Mouse (Mus musculus) urinary bladder, postnatal 14 days (tissue): ENCODE results near the gene Gapdh.

ENCODE experiments used
- DNase-seq: peaks from one replicate; pipeline ENCODE4 v3.0.0; 2021; ENCODE audit warnings: low spot score

Gene Gapdh

DNA sequence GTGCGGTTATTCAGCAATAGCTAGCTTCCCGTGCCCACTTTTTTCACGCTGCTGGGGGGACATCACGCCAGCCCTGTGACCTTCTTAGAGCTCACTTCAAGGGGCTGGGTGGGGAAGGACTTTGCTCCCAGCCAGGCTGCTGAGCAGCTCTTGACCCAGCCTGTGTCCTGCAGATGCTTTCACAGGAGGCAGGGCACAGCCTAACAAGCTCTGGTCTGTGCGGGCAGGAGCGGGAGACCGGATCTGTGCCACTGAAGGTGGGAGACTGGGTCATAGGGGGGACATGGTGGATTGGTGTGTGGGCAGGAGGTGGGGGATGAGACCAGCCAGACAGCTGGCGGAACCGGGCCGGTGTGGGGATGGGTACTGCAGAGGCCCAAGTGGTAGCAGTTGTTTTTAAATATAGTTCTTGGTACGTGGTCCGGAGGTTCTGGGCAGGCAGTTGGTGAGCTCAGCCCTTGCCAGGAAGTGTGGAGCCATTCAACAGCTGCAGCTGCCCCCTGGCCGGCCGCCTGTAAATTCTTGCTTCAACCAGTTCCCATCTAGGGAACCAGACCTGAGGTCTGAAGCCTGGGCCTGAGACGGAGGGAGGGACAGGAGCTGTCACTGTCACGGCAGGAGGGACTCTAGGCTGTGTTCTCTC, 17.2 kb downstream of the Gapdh start:
- peak; percentile 30 for DNase-seq

DNA sequence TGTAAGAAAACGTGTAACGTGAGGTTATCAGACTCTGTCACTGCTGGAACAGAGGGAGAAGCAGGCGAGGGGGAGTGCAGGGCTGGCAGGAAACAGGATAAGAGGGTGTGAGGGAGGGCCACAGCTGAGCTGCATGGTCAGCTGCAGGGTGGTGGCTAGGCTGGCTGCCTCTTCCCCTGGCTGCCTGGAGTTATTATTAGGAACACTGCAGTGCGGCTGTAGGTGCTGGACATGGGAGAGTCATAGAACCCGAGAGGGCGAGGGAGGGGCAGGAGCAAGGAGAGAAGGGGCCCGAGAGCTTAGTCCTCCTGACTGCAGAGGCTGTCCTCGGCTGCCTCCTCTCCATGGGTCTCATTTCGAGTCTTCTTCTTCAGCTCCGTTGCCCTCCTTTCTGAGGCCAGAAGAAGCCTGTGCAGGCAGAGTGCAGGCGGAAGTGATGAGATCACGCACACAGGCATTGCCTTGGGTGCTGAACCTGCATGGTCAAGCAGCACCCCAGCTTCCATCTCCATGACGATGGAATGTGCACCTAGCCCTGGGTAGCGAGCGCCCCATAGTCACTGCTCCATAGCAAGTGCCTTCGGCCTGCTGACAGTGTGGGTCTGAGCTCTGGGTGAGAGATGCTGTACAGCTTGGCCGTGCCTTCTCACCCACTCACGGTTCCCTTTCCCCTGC, 17.9 kb downstream of the Gapdh start:
- DNase-seq = peak; percentile 20

DNA sequence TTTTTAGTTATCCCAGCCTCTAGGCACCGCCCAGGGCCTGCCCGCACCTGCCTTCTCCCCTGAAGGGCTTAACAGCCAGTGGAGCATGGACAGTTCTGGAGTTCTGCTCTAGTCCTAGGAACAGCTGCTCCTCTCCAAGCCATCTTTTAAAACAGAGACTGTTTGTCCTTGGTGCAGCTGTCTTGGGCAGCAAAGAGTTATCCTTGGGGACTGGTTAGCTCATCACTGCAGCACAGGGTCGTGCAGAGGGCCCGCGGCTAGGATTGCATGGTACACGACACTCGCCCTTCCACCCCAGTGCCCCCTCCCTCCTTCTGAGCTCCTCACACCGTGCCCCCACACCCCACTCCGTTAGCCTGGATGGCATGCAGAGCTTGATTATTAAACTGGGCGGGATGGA, 18.9 kb downstream of the Gapdh start:
- DNase-seq = no peak

DNA sequence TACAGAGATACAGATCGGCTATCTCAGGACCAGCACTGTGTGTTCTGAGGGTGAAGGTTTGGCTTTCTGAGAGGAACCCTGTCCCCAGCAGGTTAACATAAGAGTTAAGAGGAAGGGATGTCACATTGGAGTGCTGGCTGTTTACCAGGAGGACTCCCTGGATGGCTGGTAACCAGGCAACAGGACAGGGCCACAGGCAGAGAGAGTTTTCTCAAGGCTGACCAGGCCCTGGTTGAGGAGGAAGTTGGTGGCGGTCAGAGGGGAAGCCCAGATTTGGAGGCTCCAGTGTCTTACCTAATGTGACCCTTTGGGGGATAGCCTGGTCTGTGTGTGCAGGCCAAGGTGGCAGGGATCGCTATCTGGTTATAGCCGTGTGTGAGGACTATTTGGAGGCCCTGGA, 19.5 kb downstream of the Gapdh start:
- DNase-seq = peak; percentile 33

DNA sequence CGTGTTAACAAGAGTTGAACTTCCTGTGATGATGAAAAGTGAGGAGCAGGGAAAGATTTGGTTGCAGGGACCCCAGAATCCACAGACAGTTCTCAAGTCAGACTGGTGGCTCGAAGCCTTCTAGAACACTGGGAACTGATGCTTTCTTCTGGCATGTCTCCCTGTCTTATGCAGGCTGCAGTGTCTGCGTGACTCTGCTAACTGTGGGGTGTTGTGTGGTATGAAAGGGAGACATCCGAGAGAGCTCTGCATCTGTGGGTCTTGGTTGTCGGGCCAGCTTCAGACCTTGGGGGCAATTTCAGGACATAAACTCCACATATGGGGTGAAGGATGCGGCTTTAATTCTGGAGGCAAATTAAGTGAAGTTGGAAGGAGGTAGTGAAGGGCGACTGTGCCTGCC, 20.1 kb downstream of the Gapdh start:
- no peak for DNase-seq

DNA sequence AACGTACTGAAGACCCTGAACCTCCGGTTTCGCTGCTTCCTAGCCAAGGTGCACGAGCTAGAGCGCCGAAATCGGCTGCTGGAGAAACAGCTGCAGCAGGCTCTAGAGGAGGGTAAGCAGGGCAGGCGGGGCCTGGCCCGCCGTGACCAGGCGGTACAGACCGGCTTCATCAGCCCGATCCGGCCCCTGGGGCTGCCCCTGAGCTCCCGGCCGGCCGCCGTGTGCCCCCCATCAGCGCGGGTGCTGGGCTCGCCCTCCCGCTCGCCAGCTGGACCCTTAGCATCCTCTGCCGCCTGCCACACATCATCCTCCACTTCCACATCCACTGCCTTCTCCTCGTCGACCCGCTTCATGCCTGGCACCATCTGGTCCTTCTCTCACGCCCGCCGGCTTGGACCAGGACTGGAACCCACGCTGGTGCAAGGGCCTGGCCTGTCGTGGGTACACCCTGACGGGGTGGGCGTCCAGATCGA, 20.8 kb downstream of the Gapdh start:
- DNase-seq = no peak

DNA sequence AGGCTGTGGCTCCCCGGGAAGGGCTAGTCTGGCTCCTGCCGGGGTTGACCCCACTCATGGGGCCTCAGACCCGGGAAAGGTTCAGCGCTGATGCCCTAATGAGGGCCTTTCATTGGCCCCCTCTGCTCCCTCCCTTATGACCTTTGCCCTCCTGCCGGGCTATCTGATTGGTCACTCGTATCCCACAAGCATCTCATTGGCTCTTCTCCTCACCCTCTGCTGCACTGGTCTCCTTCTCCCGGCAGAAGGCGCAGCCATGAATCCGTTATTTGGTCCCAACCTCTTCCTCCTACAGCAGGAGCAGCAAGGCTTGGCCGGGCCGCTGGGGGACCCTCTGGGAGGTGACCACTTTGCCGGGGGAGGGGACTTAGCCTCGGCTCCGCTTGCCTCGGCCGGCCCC, 21.3 kb downstream of the Gapdh start, which contains the start of gene Iffo1:
Iffo1 (plus strand) TSS at position 241 of the 400 bp plus-strand sequence.
- DNase-seq = peak; percentile 83

DNA sequence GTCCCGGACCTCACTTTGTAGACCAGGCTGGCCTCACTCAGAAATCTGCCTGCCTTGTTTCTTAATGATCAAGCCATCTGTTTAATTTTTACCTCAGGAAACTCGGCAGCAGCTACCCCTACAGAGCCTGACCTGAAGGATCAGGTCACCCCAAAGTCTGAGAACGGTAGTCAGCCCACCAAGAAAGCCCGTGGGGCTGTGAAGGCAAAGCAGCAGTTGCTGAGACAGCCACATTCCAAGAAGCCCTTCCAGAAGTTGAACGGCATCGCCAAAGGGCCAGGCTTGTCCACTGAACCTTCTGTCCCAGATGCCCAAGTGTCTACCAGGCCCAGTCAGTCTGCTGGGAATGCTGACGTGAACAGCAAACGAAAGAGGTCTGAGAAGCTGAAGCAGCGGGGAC, 22.4 kb downstream of the Gapdh start:
- no peak for DNase-seq

DNA sequence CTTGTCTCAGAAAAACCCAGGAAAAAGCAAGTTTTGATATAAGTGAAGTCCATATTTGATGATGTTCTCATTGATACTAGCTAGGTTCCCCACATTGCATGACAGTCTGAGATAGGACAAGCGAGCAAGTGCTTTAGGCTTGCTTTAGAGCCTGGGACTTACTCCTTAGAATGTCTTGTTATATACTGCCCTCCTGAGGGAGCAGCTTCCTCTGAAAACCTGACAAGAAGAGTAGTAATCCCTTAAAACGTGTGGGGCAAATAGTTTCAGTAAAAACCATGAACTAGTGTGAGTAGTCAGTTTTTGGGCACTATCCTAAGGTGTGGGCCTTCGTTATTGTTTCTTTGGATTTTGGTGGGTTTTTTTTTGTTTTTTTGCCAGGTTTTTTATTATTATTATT, 23.1 kb downstream of the Gapdh start:
- no peak for DNase-seq

DNA sequence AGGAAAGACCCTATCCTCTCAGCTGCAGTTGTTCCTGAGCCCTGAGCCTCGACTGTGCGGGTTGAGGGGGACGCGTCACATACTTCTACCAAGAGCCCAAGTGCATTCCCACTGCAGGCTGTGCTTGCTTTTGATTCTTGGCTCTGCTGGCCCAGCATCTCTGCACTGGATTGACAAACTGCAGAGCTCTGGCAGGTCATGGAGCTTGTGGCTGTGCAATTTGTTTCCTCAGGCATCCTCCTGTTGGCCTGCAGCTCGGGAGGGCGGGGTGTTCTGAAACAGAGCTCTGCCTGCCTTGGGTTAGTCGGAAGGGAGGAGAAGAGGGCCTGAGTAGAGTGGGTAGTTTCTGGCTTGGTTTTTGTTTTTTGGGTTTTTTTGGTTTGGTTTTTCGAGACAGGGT, 23.8 kb downstream of the Gapdh start:
- no peak for DNase-seq

DNA sequence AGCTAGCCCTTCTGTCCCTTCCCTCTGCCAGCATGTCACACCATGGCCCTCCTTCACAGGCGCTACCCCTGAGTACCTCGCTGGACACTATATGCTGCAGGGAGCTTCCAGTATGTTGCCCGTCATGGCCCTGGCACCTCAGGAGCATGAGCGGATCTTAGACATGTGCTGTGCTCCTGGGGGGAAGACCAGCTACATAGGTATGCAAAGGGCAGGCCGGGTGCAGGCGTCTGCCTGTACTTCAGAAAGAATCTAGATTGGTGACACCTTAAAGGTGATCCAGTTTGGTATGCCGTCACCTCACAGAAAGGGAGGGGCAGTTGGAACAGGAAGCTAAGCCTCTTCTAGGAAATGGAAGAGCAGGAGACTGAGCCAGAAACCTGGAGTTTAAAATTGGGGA, 26.5 kb downstream of the Gapdh start:
- no peak for DNase-seq

DNA sequence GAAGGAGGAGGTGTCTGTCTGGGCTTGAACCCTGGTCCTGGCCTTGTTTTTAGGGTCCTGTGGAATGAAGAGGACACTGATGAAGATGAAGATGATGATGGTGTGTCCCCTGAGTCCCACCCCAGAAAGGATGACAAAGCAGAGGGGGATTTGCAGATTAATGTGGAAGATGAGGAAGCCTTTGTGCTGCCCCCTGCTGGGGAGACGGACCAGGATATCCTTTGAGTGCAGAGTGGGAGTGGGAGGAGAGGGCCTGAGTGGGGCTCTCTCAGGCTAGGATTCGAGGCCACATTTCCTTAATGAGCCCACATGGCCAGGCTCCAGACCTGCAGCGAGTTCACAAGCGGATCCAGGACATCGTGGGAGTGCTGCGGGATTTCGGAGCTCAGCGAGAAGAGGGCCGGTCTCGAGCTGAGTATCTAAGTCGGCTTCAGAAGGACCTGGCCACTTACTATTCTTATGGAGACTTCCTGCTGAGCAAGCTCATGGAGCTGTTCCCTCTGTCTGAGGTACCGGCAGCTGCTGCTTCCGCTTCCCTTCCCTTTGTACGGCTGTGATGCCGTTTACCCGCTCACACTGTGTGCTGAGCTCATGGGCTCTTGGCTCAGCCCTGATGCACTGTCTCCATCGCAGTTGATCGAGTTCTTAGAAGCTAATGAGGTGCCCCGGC, 29.1 kb downstream of the Gapdh start:
- peak; percentile 21 for DNase-seq

DNA sequence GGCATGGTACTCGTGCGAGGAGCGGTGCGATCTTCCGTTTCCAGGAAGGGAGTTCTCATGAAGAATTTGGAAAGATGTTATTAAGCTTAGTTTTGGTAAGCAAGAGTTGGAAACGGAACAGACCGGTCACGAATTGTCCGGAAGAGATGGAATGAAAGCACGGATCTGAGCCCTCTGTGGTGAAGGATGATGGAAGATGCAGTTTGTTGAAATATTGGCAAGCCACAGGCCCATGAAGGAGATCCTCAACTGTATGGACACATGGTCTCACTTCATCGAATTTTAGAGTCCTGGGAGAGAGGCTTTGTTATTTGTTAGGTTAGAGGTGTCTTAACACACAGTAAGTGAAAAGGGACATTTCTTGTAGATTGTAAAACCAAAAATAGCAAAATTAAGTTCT, 33.8 kb downstream of the Gapdh start:
- DNase-seq = no peak

DNA sequence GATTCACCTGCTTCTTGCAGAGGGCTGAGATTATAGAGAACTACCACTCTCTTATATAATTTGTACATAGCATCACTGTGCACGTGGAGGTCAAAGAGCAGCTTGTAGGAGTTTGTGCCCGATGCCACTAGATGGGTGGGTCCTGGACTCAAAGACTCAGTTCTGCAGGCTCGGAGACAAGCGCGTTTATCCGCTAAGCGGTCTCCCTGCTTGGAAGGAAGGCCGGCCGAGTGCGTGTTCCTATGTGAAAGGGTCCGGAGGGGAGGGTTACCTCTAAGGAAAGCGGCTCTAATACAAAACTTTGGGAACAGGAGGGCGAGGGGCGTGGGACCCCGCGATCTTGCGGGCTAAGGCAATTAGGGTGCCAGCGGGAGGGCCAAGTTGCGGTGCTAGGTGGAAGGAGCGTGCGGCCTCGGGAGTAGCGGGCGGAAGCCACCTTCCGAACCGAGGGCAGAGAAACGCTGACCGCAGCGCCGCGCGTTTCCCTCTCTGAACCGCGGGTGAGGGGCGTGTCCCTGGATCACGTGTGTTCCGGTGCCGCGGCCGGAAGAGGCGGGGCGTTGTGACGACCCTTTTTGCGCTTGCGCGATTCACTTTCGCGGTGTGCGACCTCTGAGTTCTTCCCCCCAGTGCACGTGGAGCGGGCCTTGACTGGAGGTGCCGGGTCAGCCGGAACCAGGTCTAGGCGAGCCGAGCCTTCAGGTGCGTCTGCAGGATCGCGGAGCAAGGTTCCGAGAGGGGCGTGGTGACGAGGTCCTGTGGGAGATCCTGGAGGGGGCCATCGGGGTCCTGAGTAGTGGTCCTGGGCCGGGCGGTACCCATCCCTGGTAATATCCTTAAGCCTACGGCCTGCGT, 34.7 kb downstream of the Gapdh start, which contains the start of gene Nop2:
Nop2 (plus strand) TSS at position 608 of the 855 bp plus-strand sequence.
- DNase-seq = peak; percentile 88

DNA sequence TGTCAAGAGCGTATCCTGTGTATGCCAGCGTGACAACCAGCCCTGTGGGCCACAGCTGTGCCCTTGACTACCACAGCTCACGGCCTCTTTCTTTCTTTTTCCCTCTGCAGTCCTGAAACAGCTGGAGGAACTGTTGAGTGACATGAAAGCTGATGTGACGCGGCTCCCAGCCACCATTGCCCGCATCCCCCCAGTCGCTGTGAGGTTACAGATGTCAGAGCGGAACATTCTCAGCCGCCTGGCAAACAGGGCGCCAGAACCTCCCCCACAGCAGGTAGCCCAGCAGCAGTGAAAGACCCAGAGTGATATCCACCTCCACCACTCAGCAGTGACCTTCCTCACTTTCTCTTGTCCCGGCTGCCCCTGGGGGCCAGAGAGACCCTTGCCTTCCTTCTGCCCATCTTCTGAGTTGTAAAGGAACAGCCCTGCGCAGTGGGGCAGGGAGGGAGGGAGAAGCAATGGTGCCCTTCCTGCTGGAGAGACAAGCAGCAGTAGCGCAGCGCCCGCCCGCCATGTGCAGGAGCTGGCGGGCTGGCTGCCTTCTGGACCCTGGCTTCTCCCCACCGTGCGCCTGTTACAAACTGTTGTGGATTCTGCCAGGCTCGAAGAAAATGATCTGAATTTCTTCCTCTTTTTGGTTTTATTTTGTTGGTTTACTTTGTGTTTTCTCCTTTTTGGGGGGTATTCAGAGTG, 36.4 kb downstream of the Gapdh start:
- no peak for DNase-seq

DNA sequence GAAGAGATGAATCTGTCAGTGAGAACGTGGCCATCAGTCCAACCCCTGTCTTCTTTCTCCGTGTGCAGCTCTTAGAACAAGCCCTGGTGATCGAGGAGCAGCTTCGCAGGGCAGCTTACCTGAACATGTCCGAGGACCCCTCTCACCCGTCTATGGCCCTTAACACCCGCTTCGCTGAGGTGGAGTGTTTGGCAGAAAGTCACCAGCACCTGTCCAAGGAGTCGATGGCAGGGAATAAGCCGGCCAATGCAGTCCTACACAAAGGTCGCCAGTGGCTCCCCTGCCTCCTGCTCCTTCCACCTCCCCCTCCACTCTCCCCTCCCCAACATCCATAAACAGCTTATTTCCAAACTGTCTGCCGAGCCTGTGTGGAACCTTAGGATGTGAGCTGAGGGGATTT, 37.5 kb downstream of the Gapdh start:
- no peak for DNase-seq

DNA sequence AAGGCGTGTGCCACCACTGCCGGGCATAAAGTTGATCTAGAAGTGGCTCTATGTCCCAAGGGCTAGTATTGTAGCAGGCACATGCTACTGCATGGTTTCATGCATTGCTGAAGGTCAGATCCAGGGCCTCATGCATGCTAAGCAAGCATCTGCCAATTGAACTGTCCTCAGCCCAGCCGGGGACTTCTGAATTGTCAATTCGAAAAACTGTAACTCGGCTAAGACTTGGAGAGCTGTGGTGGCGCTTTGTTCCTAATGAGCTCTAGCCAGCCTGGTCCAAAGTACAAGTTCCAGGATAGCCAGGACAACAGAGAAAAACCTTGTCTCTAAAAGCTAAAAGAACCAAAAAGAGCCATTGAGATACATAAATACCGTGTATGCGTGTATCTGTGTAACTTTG, 46.9 kb downstream of the Gapdh start:
- DNase-seq = no peak

DNA sequence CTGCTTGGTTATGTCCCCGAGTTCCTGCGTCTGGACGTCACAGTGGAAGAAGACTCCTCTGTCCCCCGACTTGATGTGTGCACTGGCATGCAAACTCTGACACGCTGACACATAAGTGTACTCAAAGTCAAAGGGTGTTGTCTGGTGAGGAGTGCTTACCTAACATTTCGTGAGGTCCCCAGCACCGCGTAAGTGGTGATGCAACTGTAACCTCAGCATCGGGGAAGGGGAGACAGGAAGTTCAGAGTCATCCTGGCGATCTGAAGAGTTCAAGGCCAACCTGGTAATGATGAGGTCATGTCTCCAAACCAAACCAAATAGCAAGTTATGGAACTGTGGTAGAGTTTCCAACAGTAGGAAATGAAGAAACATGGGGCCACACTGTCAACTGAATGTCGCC, 53.7 kb downstream of the Gapdh start:
- no peak for DNase-seq
